28 mouse cellular contexts compared by ENCODE assay signal in the genomic region with DNA sequence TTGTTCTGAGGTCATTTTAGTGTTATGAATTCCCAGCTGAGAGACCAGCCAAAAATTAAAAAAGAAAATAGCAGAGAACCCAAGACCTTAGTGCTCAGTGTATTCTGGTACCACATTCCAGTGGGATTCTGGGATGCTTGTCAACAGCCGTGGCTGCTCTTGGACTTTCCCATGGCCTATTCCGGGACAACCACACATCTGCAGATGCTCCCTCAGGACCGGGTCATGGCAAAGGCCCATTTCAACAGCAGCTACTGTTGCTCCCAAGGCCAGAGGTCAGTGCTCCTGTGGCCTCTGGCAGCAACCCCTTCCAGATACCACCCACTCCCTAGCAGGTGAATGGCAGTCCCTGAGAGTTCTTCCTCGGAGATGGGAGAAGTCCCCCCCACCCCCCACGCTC. TPM values are rescaled to one million over a fixed set of nuclear protein-coding genes. Genes with fewer than 3 reads are reported as not detected.
A peak's percentile ranks its signal among the peaks of the same experiment; 100 is the strongest.
DNase-seq lines count a peak whose midpoint lies in the region; ATAC-seq and TF ChIP-seq lines count a peak whose summit lies in the region.
"Had no signal": no experiment of that assay in that cellular context is flagged by ENCODE, and none has a peak within 500 bp of the region (broad histone marks: within the 10 kb centered on the region; RNA-seq: fewer than 3 reads in every experiment).

No protein-coding gene starts in this region.

- H3K27me3 ChIP-seq in liver, embryonic 14.5 days (ENCODE audit: control insufficient read depth, insufficient read depth, low read length), result no peaks in the 10 kb centered on the region
- H3K27me3 ChIP-seq in liver, embryonic 11.5 days (replicated peaks; ENCODE audit: control insufficient read depth, insufficient read depth, low read length), result no peaks in the 10 kb centered on the region
- H3K27me3 ChIP-seq in heart, adult 2 months (ENCODE audit: control insufficient read depth, insufficient read depth, low read length), result no peaks in the 10 kb centered on the region
- H3K27me3 ChIP-seq: forebrain, embryonic 13.5 days; heart, embryonic 13.5 days; megakaryocyte, embryonic 14.5 days; midbrain, embryonic 15.5 days had no signal

- no peak overlapping the region for H3K9ac ChIP-seq in liver, embryonic 14.5 days (replicated peaks)
- H3K9ac ChIP-seq in liver, embryonic 11.5 days (ENCODE audit: low read depth, low read length), result no peak overlapping the region
- no peak overlapping the region for H3K9ac ChIP-seq in heart, adult 2 months (ENCODE audit: low read depth, low read length)
- H3K9ac ChIP-seq: forebrain, embryonic 13.5 days; heart, embryonic 13.5 days; midbrain, embryonic 15.5 days had no signal

- 69% methylated on average over 5 of the region's 5 CpGs for WGBS in liver, embryonic 14.5 days (ENCODE audit: insufficient replicate concordance)
- WGBS in liver, embryonic 11.5 days, result 78% methylated on average over 5 of the region's 5 CpGs
- WGBS in heart, adult 2 months, result 61% methylated on average over 5 of the region's 5 CpGs

- DNase-seq in liver, embryonic 14.5 days (ENCODE audit: low read depth in 3 of 3, low spot score in 3 of 3), result no peak
- DNase-seq in liver, embryonic 11.5 days (ENCODE audit: low spot score), result no peak
- peak; percentile 55 to 62 for DNase-seq in heart, adult 2 months
- DNase-seq in heart, postnatal 36 days, result peak; percentile 34 to 46
- DNase-seq in c-Kit-positive CD71-positive TER-119-positive erythroid progenitor cells, embryonic 14.5 days (ENCODE audit: low spot score), result no peak
- DNase-seq in right cerebral cortex, postnatal 36 days (ENCODE audit: low spot score in 2 of 2), result no peak
- DNase-seq: cerebellum, adult 2 months; cerebellum, postnatal 36 days; kidney, adult 11 months; kidney, postnatal 10 days; lung, adult 2 months; right cerebral cortex, postnatal 25 days had no signal

- no peak for TF ChIP-seq EP300 in liver, embryonic 14.5 days (IDR thresholded peaks at IDR 0.05; ENCODE audit: low read depth)
- 0 out of 2 replicates have a peak, but pooled peaks have one; percentile 30 for TF ChIP-seq EP300 in heart, adult 2 months (IDR thresholded peaks at IDR 0.05; ENCODE audit: insufficient read depth, low read depth, low read length)

- H3K9me3 ChIP-seq in liver, embryonic 14.5 days (ENCODE audit: control insufficient read depth, low read length), result no peaks in the 10 kb centered on the region
- no peaks in the 10 kb centered on the region for H3K9me3 ChIP-seq in liver, embryonic 11.5 days (ENCODE audit: control insufficient read depth, low read length)
- H3K9me3 ChIP-seq: forebrain, embryonic 13.5 days; heart, embryonic 13.5 days; midbrain, embryonic 15.5 days had no signal

- intact Hi-C loops in heart, adult 2 months (cut with DNase I), result no loop called here
- intact Hi-C loops in heart, postnatal 36 days (cut with DNase I), result loop anchor here (10.0 kb wide), 1 partner anchor 127 kb away; a partner anchor contains a TSS

- H3K79me2 ChIP-seq in heart, adult 2 months (replicated peaks; ENCODE audit: control insufficient read depth, insufficient read depth, low read length), result no peaks in the 10 kb centered on the region

- ATAC-seq in liver, embryonic 14.5 days (ENCODE audit: insufficient read depth), result no peak
- ATAC-seq in liver, embryonic 11.5 days (replicated peaks; ENCODE audit: low FRiP score), result no peak
- no peak for ATAC-seq in erythroblast, adult 5-6 weeks (replicated peaks; ENCODE audit: low FRiP score, poor library complexity, severe bottlenecking)
- ATAC-seq: forebrain, embryonic 13.5 days; midbrain, embryonic 15.5 days had no signal

- H3K4me3 ChIP-seq in liver, embryonic 14.5 days (ENCODE audit: insufficient read depth in 1 of 2, low read depth in 2 of 2, low read length in 2 of 2), result no peak overlapping the region
- no peak overlapping the region for H3K4me3 ChIP-seq in liver, embryonic 11.5 days (ENCODE audit: low read depth, low read length)
- no peak overlapping the region for H3K4me3 ChIP-seq in heart, adult 2 months
- H3K4me3 ChIP-seq: forebrain, embryonic 13.5 days; heart, embryonic 13.5 days; left cerebral cortex, adult 2 months; megakaryocyte, embryonic 14.5 days; midbrain, embryonic 15.5 days; myocyte had no signal

- peak overlapping the region; percentile 17 for H3K27ac ChIP-seq in liver, embryonic 14.5 days
- no peak overlapping the region for H3K27ac ChIP-seq in liver, embryonic 11.5 days (ENCODE audit: low read depth, low read length)
- no peak overlapping the region for H3K27ac ChIP-seq in heart, adult 2 months
- H3K27ac ChIP-seq: forebrain, embryonic 13.5 days; heart, embryonic 13.5 days; left cerebral cortex, adult 2 months; midbrain, embryonic 15.5 days; stomach, postnatal 0 days had no signal

- no peak for TF ChIP-seq CTCF in liver, embryonic 14.5 days (IDR thresholded peaks at IDR 0.05; ENCODE audit: low read depth)
- no peak for TF ChIP-seq CTCF in heart, adult 2 months (IDR thresholded peaks at IDR 0.05)

- no peaks in the 10 kb centered on the region for H3K36me3 ChIP-seq in liver, embryonic 14.5 days (replicated peaks; ENCODE audit: control insufficient read depth, insufficient read depth, low read depth)
- no peaks in the 10 kb centered on the region for H3K36me3 ChIP-seq in liver, embryonic 11.5 days (ENCODE audit: control insufficient read depth, insufficient read depth, low read length)
- H3K36me3 ChIP-seq in heart, adult 2 months (ENCODE audit: control insufficient read depth, insufficient read depth, low read length), result no peaks in the 10 kb centered on the region
- H3K36me3 ChIP-seq: heart, embryonic 13.5 days; midbrain, embryonic 15.5 days had no signal

- H3K4me1 ChIP-seq in liver, embryonic 14.5 days (replicated peaks; ENCODE audit: control insufficient read depth in 2 of 2, insufficient read depth in 2 of 2, low read length in 1 of 2), result peaks cover 17 to 18% of the 10 kb centered on the region in 2 experiments
- H3K4me1 ChIP-seq in liver, embryonic 11.5 days (replicated peaks; ENCODE audit: control insufficient read depth, insufficient read depth, low read length), result no peaks in the 10 kb centered on the region
- H3K4me1 ChIP-seq in heart, adult 2 months (ENCODE audit: control insufficient read depth, insufficient read depth, low read length), result peaks cover 2% of the 10 kb centered on the region
- H3K4me1 ChIP-seq: forebrain, embryonic 13.5 days; megakaryocyte, embryonic 14.5 days; midbrain, embryonic 15.5 days had no signal

- peak overlapping the region; percentile 50 for H3K4me2 ChIP-seq in liver, embryonic 14.5 days (ENCODE audit: low read depth)
- no peak overlapping the region for H3K4me2 ChIP-seq in liver, embryonic 11.5 days
- H3K4me2 ChIP-seq: forebrain, embryonic 13.5 days; heart, embryonic 13.5 days; midbrain, embryonic 15.5 days had no signal

- no peak for TF ChIP-seq POLR2A in heart, adult 2 months (IDR thresholded peaks at IDR 0.05; ENCODE audit: insufficient read depth, low read depth, low read length)

RNA-seq across cellular contexts. Expression of a gene that starts 13.7 kb away (rescaled TPM):
- polyA plus RNA-seq in liver, embryonic 14.5 days (2012; rRNA removed), result not detected in 2 replicates
- not detected in 2 replicates for polyA plus RNA-seq in liver, embryonic 14.5 days (2014; fragmentation: Nextera tagmentation; extraction: Ambion mirVana)
- not detected in 2 replicates for polyA plus RNA-seq in liver, embryonic 11.5 days (2014; fragmentation: Nextera tagmentation; extraction: Ambion mirVana)
- total RNA-seq in heart, adult 2 months (2021), result not detected
- 1.1 and 2.4 TPM in 2 replicates for polyA plus RNA-seq in heart, adult 2 months (2012; rRNA removed)
- not detected for total RNA-seq in heart, postnatal 36 days (2021)
- total RNA-seq in erythroblast, adult 5-6 weeks (2015; ENCODE audit: low replicate concordance), result not detected in 2 replicates
- not detected in 2 replicates for total RNA-seq in erythroblast, adult 5-6 weeks (2017; ENCODE audit: low replicate concordance)
- total RNA-seq: adrenal gland, adult 18-20 months; adrenal gland, postnatal 4 days; layer of hippocampus, adult 18-20 months; left cerebral cortex, adult 2 months had no signal
- polyA plus RNA-seq: cerebellum, adult 2 months; forebrain, embryonic 13.5 days; frontal cortex, adult 2 months; heart, embryonic 13.5 days; hindbrain, embryonic 11.5 days; limb, embryonic 11.5 days; lung, adult 2 months; midbrain, embryonic 15.5 days; myocyte; neural tube, embryonic 14.5 days; stomach, postnatal 0 days; thymus, postnatal 0 days had no signal

Comparison
In these comparisons a context has a peak if more than half of its experiments do, and no peak if none do; other contexts are left out.
1. DNase-seq: peak in heart, adult 2 months (2 of 2) and heart, postnatal 36 days (2 of 2); none in liver, embryonic 14.5 days (0 of 3), liver, embryonic 11.5 days (single experiment), c-Kit-positive CD71-positive TER-119-positive erythroid progenitor cells, embryonic 14.5 days (single experiment) and right cerebral cortex, postnatal 36 days (0 of 2).